In genomic region chr6:77724042-77724951, GRCm38 (mm10) we compare ENCODE assay signal across 15 mouse cellular contexts.
DNase-seq lines count a peak whose midpoint lies in the region; ATAC-seq and TF ChIP-seq lines count a peak whose summit lies in the region.
"Had no signal": no experiment of that assay in that cellular context is flagged by ENCODE, and none has a peak within 500 bp of the region (broad histone marks: within the 10 kb centered on the region; RNA-seq: fewer than 3 reads in every experiment).

No protein-coding gene starts in this region.

- H3K36me3 ChIP-seq in forebrain, embryonic 15.5 days: no peaks in the 10 kb centered on the region
- H3K36me3 ChIP-seq in forebrain, embryonic 11.5 days (ENCODE audit: control insufficient read depth, insufficient read depth, low read length): no peaks in the 10 kb centered on the region
- no peaks in the 10 kb centered on the region for H3K36me3 ChIP-seq in lung, embryonic 14.5 days (ENCODE audit: insufficient read depth)
- H3K36me3 ChIP-seq in thymus, adult 2 months (ENCODE audit: control insufficient read depth, insufficient read depth, low read length): no peaks in the 10 kb centered on the region
- H3K36me3 ChIP-seq: kidney, embryonic 15.5 days had no signal

- H3K9ac ChIP-seq in forebrain, embryonic 15.5 days (replicated peaks): no peak overlapping the region
- no peak overlapping the region for H3K9ac ChIP-seq in forebrain, embryonic 11.5 days (ENCODE audit: low read length)
- no peak overlapping the region for H3K9ac ChIP-seq in lung, embryonic 14.5 days
- H3K9ac ChIP-seq: kidney, embryonic 15.5 days had no signal

- no peak overlapping the region for H3K4me3 ChIP-seq in forebrain, embryonic 15.5 days
- no peak overlapping the region for H3K4me3 ChIP-seq in forebrain, embryonic 11.5 days (ENCODE audit: low read depth, low read length)
- no peak overlapping the region for H3K4me3 ChIP-seq in lung, embryonic 14.5 days (ENCODE audit: low read depth, low read length)
- no peak overlapping the region for H3K4me3 ChIP-seq in thymus, adult 2 months (ENCODE audit: control insufficient read depth, insufficient read depth, low read length)
- H3K4me3 ChIP-seq: kidney, embryonic 15.5 days; myocyte had no signal

- no peaks in the 10 kb centered on the region for H3K9me3 ChIP-seq in forebrain, embryonic 15.5 days
- no peaks in the 10 kb centered on the region for H3K9me3 ChIP-seq in forebrain, embryonic 11.5 days (ENCODE audit: control insufficient read depth, low read length)
- no peaks in the 10 kb centered on the region for H3K9me3 ChIP-seq in lung, embryonic 14.5 days (ENCODE audit: low read depth, low read length)
- H3K9me3 ChIP-seq: kidney, embryonic 15.5 days had no signal

- no peak for TF ChIP-seq CTCF in lung, embryonic 14.5 days (IDR thresholded peaks at IDR 0.05; ENCODE audit: low read depth)
- no peak for TF ChIP-seq CTCF in thymus, adult 2 months (IDR thresholded peaks at IDR 0.05; ENCODE audit: borderline replicate concordance, control insufficient read depth, extremely low read depth, insufficient read depth, low read length, poor library complexity)

- H3K27me3 ChIP-seq in forebrain, embryonic 15.5 days: no peaks in the 10 kb centered on the region
- no peaks in the 10 kb centered on the region for H3K27me3 ChIP-seq in forebrain, embryonic 11.5 days (ENCODE audit: control insufficient read depth, insufficient read depth, low read length)
- H3K27me3 ChIP-seq in lung, embryonic 14.5 days (ENCODE audit: insufficient read depth, low read length): no peaks in the 10 kb centered on the region
- no peaks in the 10 kb centered on the region for H3K27me3 ChIP-seq in thymus, adult 2 months (ENCODE audit: control insufficient read depth, insufficient read depth, low read length)
- H3K27me3 ChIP-seq: kidney, embryonic 15.5 days had no signal

- no peak for DNase-seq in forebrain, embryonic 11.5 days (ENCODE audit: low spot score)
- DNase-seq in lung, embryonic 14.5 days: peak; percentile 54
- DNase-seq in lung, postnatal 36 days: no peak
- peak; percentile 75 to 81 for DNase-seq in cerebellum, postnatal 10 days
- DNase-seq in layer of hippocampus, postnatal 10 days (ENCODE audit: low spot score in 2 of 2): peak; percentile 25 to 48
- no peak for DNase-seq in thymus, adult 18-20 months
- no peak for DNase-seq in thymus, adult 2 months
- DNase-seq: adrenal gland, adult 2 months; heart, adult 11 months; liver; lung, postnatal 4 days; thymus, postnatal 4 days had no signal

- H3K4me2 ChIP-seq in forebrain, embryonic 15.5 days (replicated peaks): 0 out of 2 replicates have a peak overlapping the region, but pooled peaks have one; percentile 0
- H3K4me2 ChIP-seq in forebrain, embryonic 11.5 days (ENCODE audit: low read depth, low read length, severe bottlenecking): no peak overlapping the region
- H3K4me2 ChIP-seq in lung, embryonic 14.5 days: no peak overlapping the region
- H3K4me2 ChIP-seq: kidney, embryonic 15.5 days had no signal

- peaks cover 22% of the 10 kb centered on the region for H3K4me1 ChIP-seq in forebrain, embryonic 15.5 days
- H3K4me1 ChIP-seq in forebrain, embryonic 11.5 days (replicated peaks; ENCODE audit: control insufficient read depth, insufficient read depth, low read length): no peaks in the 10 kb centered on the region
- H3K4me1 ChIP-seq in lung, embryonic 14.5 days (ENCODE audit: insufficient read depth): no peaks in the 10 kb centered on the region
- H3K4me1 ChIP-seq in thymus, adult 2 months (replicated peaks; ENCODE audit: control insufficient read depth, insufficient read depth, low read length): no peaks in the 10 kb centered on the region
- H3K4me1 ChIP-seq: kidney, embryonic 15.5 days had no signal

- TF ChIP-seq POLR2A in thymus, adult 2 months (IDR thresholded peaks at IDR 0.05; ENCODE audit: control insufficient read depth, extremely low read depth, insufficient read depth, low read length, poor library complexity): no peak

- H3K27ac ChIP-seq in forebrain, embryonic 15.5 days (replicated peaks): peak overlapping the region; percentile 87
- no peak overlapping the region for H3K27ac ChIP-seq in forebrain, embryonic 11.5 days (ENCODE audit: low read depth, low read length)
- 0 out of 2 replicates have a peak overlapping the region, but pooled peaks have one; percentile 4 for H3K27ac ChIP-seq in lung, embryonic 14.5 days (ENCODE audit: low read depth)
- H3K27ac ChIP-seq in thymus, adult 2 months (ENCODE audit: control insufficient read depth, insufficient read depth, low read length): no peak overlapping the region
- H3K27ac ChIP-seq: kidney, embryonic 15.5 days had no signal

- peak; percentile 94 for ATAC-seq in forebrain, embryonic 15.5 days (replicated peaks)
- ATAC-seq in forebrain, embryonic 11.5 days (replicated peaks; ENCODE audit: low FRiP score): no peak
- peak; percentile 38; the same call in 1 of the 2 replicates for ATAC-seq in lung, embryonic 14.5 days (ENCODE audit: insufficient read depth)

- 34% methylated on average over 5 of the region's 5 CpGs for WGBS in forebrain, embryonic 15.5 days
- WGBS in forebrain, embryonic 11.5 days: 86% methylated on average over 5 of the region's 5 CpGs
- WGBS in lung, embryonic 14.5 days: 48% methylated on average over 5 of the region's 5 CpGs
- WGBS in thymus, adult 2 months: 73% methylated on average over 5 of the region's 5 CpGs

Comparison
In these comparisons a context has a peak if more than half of its experiments do, and no peak if none do; other contexts are left out.
1. H3K27ac ChIP-seq: peak in forebrain, embryonic 15.5 days (single experiment) and lung, embryonic 14.5 days (single experiment); none in forebrain, embryonic 11.5 days (single experiment) and thymus, adult 2 months (single experiment).
2. DNase-seq: peak in lung, embryonic 14.5 days (single experiment), cerebellum, postnatal 10 days (2 of 2) and layer of hippocampus, postnatal 10 days (2 of 2); none in forebrain, embryonic 11.5 days (single experiment), lung, postnatal 36 days (single experiment), thymus, adult 18-20 months (0 of 2) and thymus, adult 2 months (single experiment).